Mouse (Mus musculus) right cerebral cortex, postnatal 36 days (tissue): ENCODE results near the gene Dhps.
"Not testable (repeated sequence)": the region's sequence is repeated elsewhere in the genome, so short reads cannot be mapped to it uniquely, and the experiment has no call there.

Source experiments
- DNase-seq, 2 experiments: peaks; one replicate each; pipeline ENCODE4 v3.0.0; 2022; ENCODE audit warnings: low spot score in 2 of 2, mixed read lengths in 1 of 2

Gene Dhps

DNA sequence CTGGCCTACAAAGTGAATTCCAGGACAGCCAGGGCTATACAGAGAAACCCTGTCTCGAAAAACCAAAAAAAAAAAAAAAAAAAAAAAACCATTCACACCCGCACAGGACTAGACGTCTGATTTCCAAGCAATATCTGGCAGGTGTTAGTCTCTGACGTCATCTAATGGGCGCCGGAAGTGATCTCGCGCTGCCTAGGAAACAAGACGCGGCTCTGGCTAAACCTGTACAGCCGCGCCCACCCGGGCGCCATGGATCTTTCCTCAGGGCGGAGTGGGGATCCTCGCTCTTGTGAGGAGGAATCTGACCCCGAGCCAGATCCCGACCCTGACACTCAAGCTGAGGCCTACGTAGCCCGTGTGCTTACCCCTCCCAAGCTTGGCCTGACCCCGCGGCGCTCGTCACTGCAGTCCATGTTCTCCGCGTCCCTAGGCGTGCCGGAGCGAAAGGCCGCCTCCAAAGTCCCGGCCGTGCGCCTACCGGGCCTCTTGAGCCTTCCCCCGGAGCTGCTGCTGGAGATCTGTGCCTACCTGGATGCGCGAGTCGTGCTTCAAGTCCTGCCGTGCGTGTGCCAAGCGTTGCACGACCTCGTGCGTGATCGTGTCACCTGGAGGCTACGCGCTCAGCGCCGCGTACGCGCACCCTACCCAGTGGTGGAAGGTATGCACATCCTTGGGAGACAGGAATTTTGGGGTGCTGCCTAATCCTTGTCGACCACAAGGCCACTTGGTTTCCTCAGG is 11.5 kb upstream of the Dhps start, which contains the start of gene Fbxw9:
Fbxw9 (plus strand) TSS at position 177 of the 738 bp plus-strand sequence.
- DNase-seq: peak; percentile 92 to 93

DNA sequence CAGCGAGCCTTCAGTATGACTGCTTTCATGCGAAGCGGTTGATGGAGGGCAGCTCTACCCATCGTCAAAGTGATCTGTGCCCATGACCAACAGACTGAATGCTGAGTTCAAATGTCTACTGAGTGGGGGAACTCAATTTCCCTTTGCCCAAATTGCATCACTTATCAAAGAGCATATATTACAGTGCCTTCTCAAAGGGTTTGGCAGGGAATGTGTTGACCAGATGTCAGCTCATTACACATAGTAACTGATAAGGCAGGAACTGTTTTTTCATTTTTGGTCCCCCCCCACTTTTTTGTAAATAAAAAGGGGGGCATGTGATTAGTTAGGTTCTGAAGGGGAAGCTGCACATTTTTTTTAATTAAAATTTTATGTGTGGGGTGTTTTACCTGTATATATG is 9.0 kb upstream of the Dhps start:
- no peak for DNase-seq

DNA sequence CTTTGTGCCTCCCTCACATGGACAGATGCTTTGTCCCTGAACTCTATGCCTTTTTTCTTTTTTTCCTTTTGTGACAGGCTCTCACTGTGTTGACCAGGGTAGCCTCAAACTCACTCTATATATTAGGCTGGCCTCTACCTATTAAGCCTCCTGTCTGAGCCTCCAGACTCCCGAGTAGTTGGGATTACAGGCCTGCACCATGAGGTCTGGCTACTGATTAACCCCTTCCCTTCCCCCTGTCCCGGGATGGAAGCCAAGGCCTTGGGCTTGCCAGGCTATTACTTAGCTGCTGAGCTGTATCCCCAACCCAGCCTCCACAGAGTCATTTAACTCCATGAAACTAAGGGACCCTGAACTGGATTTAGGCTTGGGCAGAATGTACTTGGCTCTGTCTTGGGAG is 6.3 kb upstream of the Dhps start:
- no peak for DNase-seq

DNA sequence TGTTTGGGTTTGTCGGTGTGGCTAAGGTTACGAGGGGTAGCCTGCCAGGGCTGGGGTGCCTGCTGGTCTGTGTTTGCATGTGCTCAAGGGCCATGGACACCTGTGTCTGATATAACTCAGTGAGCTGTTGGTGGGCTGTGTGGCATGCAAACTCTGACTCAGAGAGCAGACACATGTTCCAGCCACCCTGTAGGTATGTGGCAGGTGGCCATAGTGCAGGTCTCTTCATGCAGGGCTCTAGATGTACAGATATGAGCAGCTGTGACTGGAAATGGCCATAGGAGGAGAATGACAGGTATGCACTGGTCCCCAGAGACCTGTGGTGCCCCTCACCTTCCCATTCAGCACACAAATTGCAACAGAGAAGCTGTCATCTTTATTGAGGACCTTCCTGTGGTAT is 4.4 kb upstream of the Dhps start:
- no peak for DNase-seq

DNA sequence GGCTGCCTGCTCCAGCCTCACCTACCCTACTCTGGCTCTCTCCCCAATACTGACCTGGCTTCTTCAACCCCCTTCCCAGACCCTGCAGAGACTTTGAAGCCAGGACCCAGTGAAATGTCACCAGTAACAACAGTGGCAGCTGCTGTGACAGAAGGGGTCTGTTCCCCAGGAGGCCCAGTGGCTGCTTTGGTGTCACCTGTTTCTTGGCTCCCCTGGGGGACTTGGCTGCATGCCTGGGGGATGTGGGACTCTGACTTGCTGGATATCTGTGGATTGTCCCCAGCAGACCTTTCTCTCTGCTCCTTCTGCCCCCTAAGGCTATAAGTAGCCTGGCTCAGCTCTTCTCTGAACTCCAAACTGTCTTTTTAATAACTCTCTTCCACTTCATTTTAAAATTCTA is 3.6 kb upstream of the Dhps start, which contains the start of gene Gm5741:
Gm5741 (minus strand) TSS at position 1 of the 400 bp plus-strand sequence.
- no peak for DNase-seq

DNA sequence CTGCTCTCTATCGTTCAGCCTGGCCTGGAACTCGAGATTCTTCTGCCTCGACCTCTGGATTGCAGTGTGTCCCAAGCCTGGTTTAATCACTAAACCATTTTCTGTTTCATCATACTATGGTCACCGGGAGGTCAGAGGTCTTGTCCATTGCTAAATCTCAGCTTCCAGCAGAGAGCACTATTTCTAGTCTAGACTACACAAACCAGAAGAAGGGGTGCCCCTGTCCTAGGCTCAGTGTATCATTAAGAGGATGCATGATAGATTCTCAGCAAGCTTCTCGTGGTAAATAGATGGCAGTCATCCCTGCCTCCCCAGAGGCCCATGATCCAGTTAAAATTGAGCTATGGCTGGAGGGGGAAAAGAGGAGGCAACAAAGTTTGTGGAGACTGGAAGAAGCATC is 516 bp upstream of the Dhps start:
- DNase-seq: no peak

DNA sequence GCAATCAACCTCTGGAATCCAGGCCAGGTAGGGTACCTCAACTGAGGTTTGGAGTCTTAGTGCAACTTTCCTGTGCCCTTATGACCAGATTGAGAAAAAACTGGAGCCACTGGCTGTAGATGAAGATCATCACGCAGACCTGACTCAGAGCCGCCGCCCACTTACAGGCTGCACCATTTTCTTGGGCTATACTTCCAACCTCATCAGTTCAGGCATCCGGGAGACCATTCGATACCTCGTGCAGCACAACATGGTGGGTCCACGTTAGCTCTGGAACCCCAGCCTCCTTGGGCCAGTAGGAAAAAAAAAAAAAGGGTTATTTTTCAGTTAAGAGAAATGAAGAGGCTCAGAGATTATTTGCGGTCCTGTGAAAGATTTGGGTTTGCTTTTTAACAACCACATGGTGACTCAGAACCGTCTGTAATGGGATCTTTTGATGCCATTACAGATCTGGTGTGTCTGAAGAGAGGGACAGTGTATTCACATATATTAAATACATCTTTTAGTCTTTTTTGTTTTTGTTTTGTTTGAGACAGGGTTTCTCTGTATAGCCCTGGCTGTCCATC is 890 bp downstream of the Dhps start:
- DNase-seq: no peak

DNA sequence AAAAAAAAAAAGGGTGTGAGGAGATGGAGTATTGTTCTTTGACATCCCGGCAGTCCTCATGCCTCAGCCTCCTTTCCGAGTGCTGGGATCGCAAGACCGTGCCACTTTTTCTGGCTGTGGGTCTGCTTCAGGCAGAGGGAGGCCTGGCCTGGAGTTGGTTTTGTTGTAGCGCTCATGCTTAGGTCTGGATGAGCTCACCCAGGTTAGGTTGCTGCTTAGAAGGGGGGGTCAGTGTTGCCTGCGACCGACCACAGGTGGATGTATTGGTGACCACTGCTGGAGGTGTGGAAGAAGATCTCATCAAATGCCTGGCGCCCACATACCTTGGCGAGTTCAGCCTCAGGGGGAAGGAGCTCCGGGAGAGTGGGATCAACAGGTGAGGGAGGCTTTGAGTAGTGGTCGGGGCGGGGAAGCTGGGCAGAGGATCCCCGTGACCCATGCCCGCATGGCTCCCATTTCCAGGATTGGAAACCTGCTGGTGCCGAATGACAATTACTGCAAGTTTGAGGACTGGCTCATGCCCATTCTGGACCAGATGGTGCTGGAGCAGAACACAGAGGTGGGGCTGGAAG is 1.6 kb downstream of the Dhps start:
- no peak for DNase-seq

DNA sequence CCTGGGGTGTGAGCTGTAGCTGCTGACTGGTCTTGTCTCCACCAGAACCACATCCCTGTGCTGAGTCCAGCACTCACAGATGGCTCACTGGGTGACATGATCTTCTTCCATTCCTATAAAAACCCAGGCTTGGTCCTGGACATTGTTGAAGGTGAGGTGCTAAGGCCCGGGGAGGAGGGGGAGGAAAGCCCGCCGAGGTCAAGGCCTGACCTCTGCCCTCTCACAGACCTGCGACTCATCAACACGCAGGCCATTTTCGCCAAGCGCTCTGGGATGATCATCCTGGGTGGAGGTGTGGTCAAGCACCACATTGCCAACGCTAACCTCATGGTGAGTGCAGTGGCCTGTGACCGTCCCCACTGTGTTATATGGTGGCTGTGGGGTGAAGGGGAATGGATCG is 2.6 kb downstream of the Dhps start:
- no peak for DNase-seq

DNA sequence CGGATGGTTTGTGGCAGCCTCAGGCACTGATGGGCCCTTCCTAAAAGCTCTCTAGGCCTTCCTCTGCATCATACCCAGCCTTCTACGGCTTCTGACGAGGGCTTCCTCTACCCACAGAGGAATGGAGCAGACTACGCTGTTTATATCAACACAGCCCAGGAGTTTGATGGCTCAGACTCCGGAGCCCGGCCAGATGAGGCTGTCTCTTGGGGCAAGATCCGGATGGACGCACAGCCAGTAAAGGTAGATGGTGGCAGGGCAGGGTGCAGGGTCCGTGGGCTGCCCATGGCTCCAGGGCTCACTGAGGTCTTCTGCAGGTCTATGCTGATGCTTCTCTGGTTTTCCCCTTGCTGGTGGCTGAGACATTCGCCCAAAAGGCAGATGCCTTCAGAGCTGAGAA is 3.1 kb downstream of the Dhps start:
- DNase-seq: no peak

DNA sequence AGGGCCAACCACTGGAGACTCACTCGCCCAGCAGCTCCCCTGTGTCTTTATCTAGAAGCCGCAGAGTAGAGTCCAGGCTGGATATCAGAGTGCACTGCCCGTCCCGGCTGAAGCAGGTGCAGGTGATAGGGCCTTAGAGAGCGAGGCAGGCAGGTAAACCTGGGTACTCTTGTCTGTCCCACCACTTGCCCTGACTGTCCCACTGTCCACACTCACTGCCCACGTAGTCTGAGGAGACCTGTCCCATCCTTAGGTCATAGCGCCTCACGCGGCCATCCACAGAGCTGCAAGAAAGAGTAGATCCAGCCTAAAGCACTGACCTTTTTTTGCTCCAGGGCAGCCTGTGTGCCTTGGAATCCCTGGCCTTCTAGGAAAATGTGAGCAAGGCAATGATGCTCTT is 4.4 kb downstream of the Dhps start:
- no peak for DNase-seq

DNA sequence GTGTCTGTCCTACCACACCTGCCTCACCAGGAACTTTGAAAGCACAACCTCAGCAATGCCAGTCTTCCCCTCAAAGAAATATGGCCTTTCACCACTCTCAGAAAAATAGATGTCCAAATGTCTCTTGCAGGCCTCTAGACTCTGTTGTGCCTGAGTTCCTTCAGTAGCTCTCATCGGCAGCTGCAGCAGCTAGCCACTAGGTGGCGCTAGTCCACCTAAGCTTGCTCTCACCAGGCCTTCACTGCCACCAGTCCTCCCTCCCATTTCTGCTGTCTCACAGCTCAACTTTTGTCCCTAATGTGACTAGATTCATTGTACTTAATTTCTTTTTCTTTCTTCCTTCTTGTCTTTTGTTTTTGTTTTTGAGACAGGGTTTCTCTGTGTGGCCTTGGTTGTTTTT is 5.4 kb downstream of the Dhps start:
- peak; percentile 69 to 70 for DNase-seq

DNA sequence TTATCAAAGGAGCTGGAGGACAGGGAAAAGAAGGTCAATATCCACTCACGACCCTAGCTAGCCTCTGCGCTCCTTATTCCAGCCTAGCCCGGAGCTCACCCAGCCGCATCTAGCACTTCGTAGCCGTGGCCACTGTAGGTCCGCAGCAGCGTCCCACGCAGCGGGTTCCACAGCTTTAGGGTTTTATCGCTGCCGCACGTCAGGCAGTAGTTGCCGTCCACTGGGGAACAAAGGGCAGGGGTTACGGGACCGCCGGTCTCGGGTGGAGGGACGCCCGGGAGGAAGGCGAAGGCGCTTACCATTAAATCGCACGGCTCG is 8.6 kb downstream of the Dhps start:
- DNase-seq: no peak

DNA sequence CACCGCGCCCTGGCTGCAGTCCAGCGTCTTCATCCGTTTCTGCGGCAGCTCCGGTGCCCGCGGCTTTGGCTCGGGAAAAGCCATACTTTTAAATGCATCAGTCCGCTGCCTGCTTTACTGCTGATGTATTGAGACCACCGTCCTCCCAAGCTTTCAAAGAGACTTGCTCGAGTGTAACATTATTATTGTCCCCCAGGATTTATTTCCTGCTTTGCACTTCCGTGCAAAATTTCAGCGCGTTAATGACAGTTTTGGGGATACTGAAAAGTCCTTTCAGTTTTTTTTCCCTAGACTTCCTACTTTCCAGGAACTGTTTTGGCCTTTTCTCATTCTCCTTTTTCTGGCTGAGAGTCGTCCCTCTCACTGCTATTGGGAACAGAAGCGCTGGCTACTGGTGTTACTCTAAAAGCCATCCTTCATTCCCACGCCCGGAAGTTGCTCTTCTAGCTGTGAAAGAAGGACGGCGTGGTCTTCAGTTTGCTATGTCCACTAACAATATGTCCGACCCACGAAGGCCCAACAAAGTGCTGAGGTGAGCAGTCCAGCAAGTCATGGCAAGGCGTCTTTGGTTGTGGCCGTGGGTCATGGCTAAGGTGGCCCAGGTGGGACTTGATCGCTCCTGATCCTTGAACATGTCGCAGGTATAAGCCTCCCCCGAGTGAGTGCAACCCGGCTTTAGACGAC is 9.1 kb downstream of the Dhps start, which contains the start of gene Wdr83os:
Wdr83os (plus strand) TSS at position 209 of the 684 bp plus-strand sequence.
- no peak for DNase-seq

DNA sequence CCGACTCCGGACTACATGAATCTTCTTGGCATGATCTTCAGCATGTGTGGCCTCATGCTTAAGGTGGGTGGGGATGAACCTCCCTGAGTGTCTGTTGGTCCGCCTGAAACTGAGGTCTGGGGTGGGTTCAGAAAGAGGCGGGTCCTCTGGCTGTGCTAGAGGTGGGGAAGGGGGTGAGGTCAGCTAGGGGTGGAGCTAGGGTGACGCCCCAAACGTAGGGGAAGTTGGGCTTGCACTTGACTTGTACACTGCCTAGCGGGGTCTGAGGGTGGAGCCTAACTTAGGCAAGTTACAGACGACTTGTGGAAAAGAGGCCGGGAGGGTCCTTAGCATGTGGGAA is 9.6 kb downstream of the Dhps start, which contains the start of gene Wdr83:
Wdr83 (minus strand) TSS at position 91 of the 340 bp plus-strand sequence.
- DNase-seq: no peak

DNA sequence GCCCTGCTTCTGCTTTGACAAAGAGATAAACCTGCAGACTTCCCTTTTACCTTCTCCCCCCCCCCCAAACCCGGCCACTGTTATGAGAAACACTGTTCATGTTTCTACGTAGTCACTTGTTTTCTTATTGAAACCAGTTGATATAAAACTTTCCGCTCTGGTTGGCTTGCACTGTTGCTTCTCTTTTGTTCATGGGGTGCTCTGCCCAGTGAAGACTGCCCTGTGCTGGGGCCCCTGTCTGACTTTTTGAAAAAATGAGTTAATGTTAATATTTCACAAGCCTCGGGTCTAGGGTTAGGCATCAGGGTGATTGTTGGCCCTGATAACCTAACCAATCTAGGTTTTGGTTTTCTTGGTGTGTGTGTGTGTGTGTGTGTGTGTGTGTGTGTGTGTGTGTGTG is 10.6 kb downstream of the Dhps start:
- DNase-seq: not testable (repeated sequence)

DNA sequence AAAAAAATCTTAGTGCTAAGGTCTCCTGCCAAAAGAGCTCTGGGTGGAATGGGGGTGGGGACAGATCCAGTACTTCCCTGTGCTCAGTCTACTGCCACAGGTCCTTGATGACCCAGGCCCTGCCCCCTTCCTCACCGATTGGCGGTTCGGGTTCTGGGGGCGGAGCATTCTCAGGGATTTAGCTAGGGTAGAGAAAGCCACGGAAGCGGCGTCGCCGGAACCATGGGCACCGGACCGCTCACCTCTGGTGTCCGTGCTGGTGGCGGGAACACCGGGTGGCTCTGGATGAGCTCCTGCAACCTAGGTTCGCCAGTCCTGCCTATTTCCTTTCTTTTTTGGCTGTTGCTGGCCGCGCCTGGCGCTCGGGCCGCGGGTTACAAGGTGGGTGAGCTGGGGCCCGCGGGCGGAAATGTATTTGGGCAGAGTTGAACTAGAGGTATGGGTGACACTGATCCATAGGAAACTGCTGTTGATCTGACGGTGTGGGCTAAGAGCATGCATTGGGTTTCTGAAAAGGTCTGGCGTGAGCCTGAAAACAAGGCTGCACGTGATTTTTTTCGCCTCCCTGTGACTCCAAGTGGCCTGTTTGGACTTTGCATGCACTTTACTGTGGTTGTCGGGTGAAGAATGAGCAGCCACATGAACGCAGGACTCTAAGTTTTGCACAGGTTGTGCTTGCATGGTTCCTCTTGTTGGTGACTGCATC is 11.7 kb downstream of the Dhps start, which contains the start of gene Man2b1:
Man2b1 (plus strand) TSS at position 163 of the 706 bp plus-strand sequence.
- peak; percentile 85 to 88 for DNase-seq

DNA sequence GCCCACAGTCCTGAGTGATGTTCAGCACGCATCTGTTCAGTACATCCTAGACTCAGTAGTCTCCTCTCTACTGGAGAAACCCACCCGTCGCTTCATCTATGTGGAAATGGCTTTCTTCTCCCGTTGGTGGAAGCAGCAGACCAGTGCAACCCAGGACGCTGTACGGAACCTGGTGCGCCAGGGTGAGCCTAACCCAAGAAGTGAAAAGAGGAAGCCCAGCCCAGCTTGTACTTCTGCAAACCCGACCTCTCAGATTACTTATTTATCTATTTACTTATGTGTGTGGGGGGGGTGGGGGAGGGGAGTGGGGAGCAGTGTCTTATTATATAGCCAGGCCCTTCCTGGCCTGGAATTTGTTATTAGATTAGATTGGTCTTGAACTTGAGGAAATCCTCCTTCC is 13.1 kb downstream of the Dhps start:
- DNase-seq: no peak

DNA sequence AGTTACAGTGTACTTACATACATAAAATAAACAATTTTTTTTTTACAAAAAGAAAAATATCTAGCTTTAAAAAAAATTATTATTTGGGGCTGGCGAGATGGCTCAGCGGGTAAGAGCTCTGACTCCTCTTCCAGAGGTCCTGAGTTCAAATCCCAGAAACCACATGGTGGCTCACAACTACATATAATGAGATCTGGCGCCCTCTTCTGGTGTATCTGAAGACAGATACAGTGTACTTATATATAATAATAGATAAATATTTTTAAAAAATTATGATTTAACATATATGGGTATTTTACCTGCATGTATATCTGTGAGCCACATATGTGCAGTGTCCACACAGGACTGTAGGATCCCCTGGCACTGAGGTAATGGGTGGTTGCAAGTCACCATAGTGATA is 14.7 kb downstream of the Dhps start:
- no peak for DNase-seq

DNA sequence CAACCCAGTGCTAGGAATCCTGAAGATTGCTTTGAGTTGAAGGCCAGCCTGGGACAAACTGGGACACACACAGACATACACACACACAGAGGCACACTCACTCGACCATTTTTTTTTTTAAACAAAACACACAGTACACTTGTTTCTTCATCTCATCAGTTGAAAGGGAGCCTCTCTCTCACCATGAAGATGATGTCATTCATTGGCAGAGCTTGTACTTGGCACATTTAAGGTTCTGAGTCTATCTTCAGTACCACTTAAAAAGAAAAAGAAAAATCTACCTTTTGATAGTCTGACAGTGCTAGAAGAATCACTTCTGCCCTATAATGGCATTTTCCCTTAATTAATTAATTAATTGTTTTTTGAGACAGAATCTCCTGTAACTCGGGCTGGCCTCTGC is 17.2 kb downstream of the Dhps start:
- DNase-seq: no peak

DNA sequence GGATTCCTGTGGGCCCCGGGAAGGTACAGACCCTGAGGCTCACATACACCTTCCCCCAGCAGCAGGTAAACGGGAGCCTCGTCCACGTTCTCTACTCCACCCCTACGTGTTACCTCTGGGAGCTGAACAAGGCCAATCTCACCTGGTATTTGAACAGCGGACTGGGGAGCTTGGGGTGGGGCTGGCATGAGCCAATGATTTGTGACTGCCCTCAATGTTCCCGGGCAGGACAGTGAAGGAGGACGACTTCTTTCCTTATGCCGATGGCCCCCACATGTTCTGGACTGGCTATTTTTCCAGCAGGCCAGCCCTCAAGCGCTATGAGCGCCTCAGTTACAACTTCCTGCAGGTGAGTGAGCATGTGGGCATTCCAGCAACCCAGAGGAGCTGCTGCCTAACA is 19.3 kb downstream of the Dhps start:
- no peak for DNase-seq

DNA sequence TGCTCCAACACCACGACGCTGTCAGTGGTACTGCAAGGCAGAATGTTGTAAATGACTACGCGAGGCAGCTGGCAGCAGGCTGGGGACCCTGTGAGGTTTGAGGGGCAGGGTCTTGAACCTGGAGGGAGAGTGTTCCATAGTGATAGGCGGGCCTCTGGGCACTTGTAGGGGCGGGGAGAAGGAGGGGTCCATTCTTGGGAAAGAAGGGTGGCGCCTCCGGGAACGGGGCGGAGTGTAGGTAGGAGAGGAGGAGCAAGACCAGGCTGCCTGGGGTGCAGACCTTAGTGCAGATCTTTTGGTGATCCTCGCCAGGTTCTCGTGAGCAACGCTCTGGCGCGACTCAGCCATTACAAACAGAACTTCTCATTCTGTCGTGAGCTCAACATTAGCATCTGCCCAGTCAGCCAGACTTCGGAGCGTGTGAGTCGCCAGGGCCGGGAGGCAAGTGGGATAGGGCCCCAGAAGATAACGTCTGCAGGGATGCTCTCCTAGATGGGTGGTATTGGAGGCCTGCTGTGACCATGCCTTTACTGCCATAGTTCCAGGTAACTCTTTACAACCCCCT is 20.1 kb downstream of the Dhps start:
- no peak for DNase-seq
